Mouse (Mus musculus): ENCODE results near the gene Mmaa.

DNA sequence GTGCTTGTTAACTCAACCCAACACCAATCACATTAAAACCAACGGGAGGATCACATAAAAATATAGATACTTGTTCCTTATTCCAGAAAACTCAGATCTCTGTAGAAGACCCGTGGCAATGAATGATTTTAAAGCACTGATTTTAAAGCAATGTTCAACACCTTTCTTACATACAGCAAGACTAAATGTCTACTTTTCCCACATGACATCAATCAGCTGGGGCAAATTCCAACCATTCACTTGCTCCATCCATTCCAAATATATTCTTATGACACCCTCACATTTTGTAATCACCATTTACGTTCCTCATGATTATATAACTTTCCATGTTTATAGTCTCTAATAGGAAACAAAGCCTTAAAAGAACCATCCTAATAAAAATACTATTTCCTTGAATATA, 896 bp downstream of the Mmaa start:
- TF ChIP-seq POLR2A (IDR thresholded peaks at IDR 0.05; ENCODE audit: borderline replicate concordance, insufficient read depth, low read length), result no peak
- no peak for TF ChIP-seq CTCF (IDR thresholded peaks at IDR 0.05; ENCODE audit: borderline replicate concordance, insufficient read depth, low read depth, low read length)

Measured in cerebellum, adult 2 months (tissue).